Mouse (Mus musculus) right cerebral cortex, postnatal 10 days (tissue): Measurements from ENCODE around the gene Olfr699.
"Not testable (repeated sequence)": the region's sequence is repeated elsewhere in the genome, so short reads cannot be mapped to it uniquely, and the experiment has no call there.

Source experiments
- DNase-seq, 2 experiments: peaks; one replicate each; pipeline ENCODE4 v3.0.0; 2021; ENCODE audit warnings: low spot score in 2 of 2

The Olfr699 gene

GRCm38 (mm10) chr7:106793098-106793497 is at the start of gene Olfr699:
Gene Olfr699 (minus strand): TSS chr7:106793198.
- no peak for DNase-seq

- DNase-seq, result no peak
These were observed 40.8 kb upstream of the Olfr699 start, which contains the start of gene Olfr702 for GRCm38 (mm10) chr7:106833793-106834192. Gene Olfr702 (minus strand): TSS chr7:106833893.

DNA sequence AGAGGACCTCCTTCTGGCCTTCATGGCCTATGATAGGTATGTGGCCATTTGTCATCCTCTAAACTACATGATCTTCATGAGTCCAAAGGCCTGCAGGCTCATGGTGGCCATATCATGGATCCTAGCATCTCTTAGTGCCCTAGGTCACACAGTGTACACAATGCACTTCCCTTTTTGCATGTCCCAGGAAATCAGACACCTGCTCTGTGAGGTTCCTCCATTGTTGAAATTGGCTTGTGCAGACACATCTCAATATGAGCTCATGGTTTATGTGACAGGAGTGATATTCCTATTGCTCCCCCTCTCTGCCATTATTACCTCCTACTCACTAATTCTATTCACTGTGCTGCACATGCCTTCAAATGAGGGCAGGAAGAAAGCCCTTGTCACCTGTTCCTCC is 25.4 kb upstream of the Olfr699 start:
- DNase-seq, result no peak

GRCm38 (mm10) chr7:106815775-106816174 is 22.8 kb upstream of the Olfr699 start:
- no peak for DNase-seq

GRCm38 (mm10) chr7:106813829-106814228 is 20.8 kb upstream of the Olfr699 start, which contains the start of gene Olfr701:
Gene Olfr701 (plus strand): TSS chr7:106814129.
- DNase-seq, result no peak

- no peak for DNase-seq
These were observed 15.7 kb upstream of the Olfr699 start, which contains the start of gene Olfr700 for GRCm38 (mm10) chr7:106808734-106809133. Gene Olfr700 (minus strand): TSS chr7:106808834.

GRCm38 (mm10) chr7:106788330-106788729 is 4.7 kb downstream of the Olfr699 start:
- no peak for DNase-seq

- not testable (repeated sequence) for DNase-seq
These were observed 32.0 kb downstream of the Olfr699 start for GRCm38 (mm10) chr7:106761008-106761407.

- no peak for DNase-seq
These were observed 34.2 kb downstream of the Olfr699 start for GRCm38 (mm10) chr7:106758800-106759199.

DNA sequence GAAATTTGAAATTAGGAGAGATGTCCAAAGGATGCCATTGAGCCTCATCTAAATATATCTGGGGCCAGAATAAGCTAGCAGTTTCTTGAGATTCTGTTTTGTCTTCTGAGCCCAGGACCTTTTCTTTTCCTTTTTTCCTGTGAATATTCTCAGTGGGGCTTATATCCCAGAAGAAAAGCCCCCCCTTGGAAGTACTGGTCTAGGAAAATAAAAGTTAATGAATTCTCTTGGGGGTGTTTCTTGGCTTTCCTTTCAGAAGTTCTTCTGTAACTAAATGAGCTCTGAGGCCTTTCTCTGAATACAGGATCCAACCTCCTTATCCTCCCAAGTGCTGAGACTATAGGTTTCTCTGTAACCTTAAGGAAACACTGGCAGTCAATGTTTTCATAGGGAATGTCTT is 37.7 kb downstream of the Olfr699 start, which contains the start of gene Olfr698:
Gene Olfr698, minus strand, starts transcription at position 101 of the 400 bp plus-strand sequence.
- no peak for DNase-seq

DNA sequence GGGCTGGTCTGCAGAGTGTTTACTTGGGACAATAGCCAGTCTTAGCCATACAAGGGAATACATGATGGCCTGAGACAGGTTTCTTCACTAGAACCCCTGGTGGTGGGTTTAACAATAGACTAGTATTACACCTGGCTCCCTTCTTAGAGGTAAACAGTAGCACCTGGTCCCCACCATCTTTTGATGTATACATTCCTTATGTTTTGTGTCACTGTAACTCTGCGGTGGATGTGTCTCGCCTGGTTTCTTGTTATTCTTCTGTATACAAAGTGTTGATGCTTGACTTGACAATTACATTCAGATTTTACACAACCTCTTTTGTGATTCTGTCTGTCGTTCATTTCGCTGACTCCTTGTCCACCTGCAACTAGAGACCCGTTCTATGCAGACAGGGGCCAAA is 47.2 kb downstream of the Olfr699 start:
- no peak for DNase-seq

GRCm38 (mm10) chr7:106742343-106742742 is 50.7 kb downstream of the Olfr699 start, which contains the start of gene Olfr697:
Gene Olfr697 (minus strand): TSS chr7:106742443.
- no peak for DNase-seq
